Mouse (Mus musculus) limb, embryonic 12.5 days (tissue): ENCODE measurements around the gene Evi5. TPM values are rescaled to one million over a fixed set of nuclear protein-coding genes. Genes with fewer than 3 reads are reported as not detected.

ENCODE experiments used
- ATAC-seq: fragments of 200-750 bp; cut with Nextera tagmentation; 2 replicates; pipeline ENCODE4 v1.8.0; 2017; ENCODE audit warnings: low read depth, moderate TSS enrichment; ENCODE audit not compliant: insufficient number of reproducible peaks, insufficient read depth, low FRiP score, low TSS enrichment
- H3K27ac ChIP-seq: fragments of 300-500 bp; sonication (generic); 2 replicates; pipeline ENCODE4 v1.5.1; 2016; ENCODE audit warnings: mild to moderate bottlenecking, moderate library complexity
- H3K27me3 ChIP-seq: fragments of 300-500 bp; sonication (generic); 2 replicates; pipeline ENCODE4 v1.6.1; 2016; ENCODE audit warnings: mild to moderate bottlenecking, moderate library complexity
- H3K36me3 ChIP-seq: fragments of 300-500 bp; sonication (generic); 2 replicates; pipeline ENCODE4 v1.6.1; 2016; ENCODE audit warnings: mild to moderate bottlenecking, moderate library complexity
- H3K4me1 ChIP-seq: fragments of 300-500 bp; sonication (generic); replicated peaks from 2 replicates; pipeline ENCODE4 v1.6.1; 2016
- H3K4me2 ChIP-seq: fragments of 300-500 bp; sonication (generic); 2 replicates; pipeline ENCODE4 v1.6.1; 2016; ENCODE audit warnings: mild to moderate bottlenecking, moderate library complexity
- H3K4me3 ChIP-seq: fragments of 300-500 bp; sonication (generic); replicated peaks from 2 replicates; pipeline ENCODE4 v1.5.1; 2016; ENCODE audit warnings: mild to moderate bottlenecking
- H3K9ac ChIP-seq: fragments of 300-500 bp; sonication (generic); replicated peaks from 2 replicates; pipeline ENCODE4 v1.6.1; 2016; ENCODE audit warnings: mild to moderate bottlenecking, moderate library complexity
- H3K9me3 ChIP-seq: fragments of 300-500 bp; sonication (generic); 2 replicates; pipeline ENCODE4 v1.6.1; 2016; ENCODE audit warnings: mild to moderate bottlenecking, moderate library complexity
- WGBS: fragments of 180-500 bp; shearing (Covaris S2); methylation state at CpG from one replicate; pipeline ENCODE4 v1.1.7; 2016; 5-methylcytosine and 5-hydroxymethylcytosine counted together
- polyA plus RNA-seq: library from polyadenylated mRNA; unstranded; fragments of >200 nt; fragmentation: Nextera tagmentation; extraction: Ambion mirVana; gene quantifications from 2 replicates; pipeline ENCODE4 v1.2.1, GENCODE M21; 2016

Evi5 gene
- polyA plus RNA-seq, 1 experiment from 2014 or later: 88.4 TPM

- no peaks in the 10 kb centered on the region for H3K9me3 ChIP-seq
- H3K4me1 ChIP-seq: no peaks in the 10 kb centered on the region; the same call in 1 of the 2 replicates
- H3K4me2 ChIP-seq: no peak overlapping the region
- no peak for ATAC-seq
- H3K4me3 ChIP-seq: no peak overlapping the region
- no peak overlapping the region for H3K9ac ChIP-seq
- no peak overlapping the region for H3K27ac ChIP-seq
- 72% methylated on average over 2 of the region's 2 CpGs for WGBS
- 0 out of 2 replicates have a peak, but pooled peaks cover 4% of the 10 kb centered on the region for H3K36me3 ChIP-seq
- no peaks in the 10 kb centered on the region for H3K27me3 ChIP-seq
Measured at GRCm38 (mm10) chr5:107847817-107848216, 27.1 kb downstream of the Evi5 start.

GRCm38 (mm10) chr5:107847349-107847748 is 27.6 kb downstream of the Evi5 start:
- H3K4me2 ChIP-seq: no peak overlapping the region
- H3K36me3 ChIP-seq: 0 out of 2 replicates have a peak, but pooled peaks cover 4% of the 10 kb centered on the region
- ATAC-seq: no peak
- H3K9ac ChIP-seq: no peak overlapping the region
- H3K4me1 ChIP-seq: no peaks in the 10 kb centered on the region; the same call in 1 of the 2 replicates
- WGBS: 87% methylated on average over 5 of the region's 5 CpGs
- H3K27ac ChIP-seq: no peak overlapping the region
- no peaks in the 10 kb centered on the region for H3K27me3 ChIP-seq
- no peak overlapping the region for H3K4me3 ChIP-seq
- no peaks in the 10 kb centered on the region for H3K9me3 ChIP-seq

- no peaks in the 10 kb centered on the region for H3K4me1 ChIP-seq
- ATAC-seq: no peak
- no peaks in the 10 kb centered on the region for H3K9me3 ChIP-seq
- no peak overlapping the region for H3K4me2 ChIP-seq
- peaks cover 18% of the 10 kb centered on the region; the same call in 1 of the 2 replicates for H3K36me3 ChIP-seq
- no peak overlapping the region for H3K27ac ChIP-seq
- no peak overlapping the region for H3K9ac ChIP-seq
- WGBS: 93% methylated on average over 5 of the region's 5 CpGs
- H3K27me3 ChIP-seq: no peaks in the 10 kb centered on the region
- no peak overlapping the region for H3K4me3 ChIP-seq
Measured at GRCm38 (mm10) chr5:107840549-107841238, 34.2 kb downstream of the Evi5 start.

- ATAC-seq: no peak
- WGBS: 73% methylated on average over 3 of the region's 3 CpGs
- Histone ChIP-seq H3K9ac (no peak overlapping the region), H3K36me3 (peaks cover 18% of the 10 kb centered on the region; the same call in 1 of the 2 replicates), H3K4me3 (no peak overlapping the region), H3K4me1 (no peaks in the 10 kb centered on the region), H3K9me3 (no peaks in the 10 kb centered on the region), H3K27me3 (no peaks in the 10 kb centered on the region), H3K4me2 (no peak overlapping the region), H3K27ac (no peak overlapping the region)
Measured at GRCm38 (mm10) chr5:107838891-107839644, 35.8 kb downstream of the Evi5 start.

GRCm38 (mm10) chr5:107834287-107834686 is 40.6 kb downstream of the Evi5 start:
- H3K4me1 ChIP-seq: no peaks in the 10 kb centered on the region
- no peak overlapping the region for H3K9ac ChIP-seq
- WGBS: 87% methylated on average over 1 of the region's 1 CpGs
- H3K27me3 ChIP-seq: no peaks in the 10 kb centered on the region
- no peak overlapping the region for H3K4me3 ChIP-seq
- no peak overlapping the region for H3K27ac ChIP-seq
- H3K9me3 ChIP-seq: peaks cover 13% of the 10 kb centered on the region
- ATAC-seq: no peak
- H3K36me3 ChIP-seq: peaks cover 18% of the 10 kb centered on the region
- no peak overlapping the region for H3K4me2 ChIP-seq

GRCm38 (mm10) chr5:107831351-107831750 is 43.6 kb downstream of the Evi5 start:
- H3K9me3 ChIP-seq: peaks cover 13% of the 10 kb centered on the region
- WGBS: 91% methylated on average over 3 of the region's 3 CpGs

GRCm38 (mm10) chr5:107829998-107830560 is 44.8 kb downstream of the Evi5 start, which contains the start of gene Ube2d2b:
Gene Ube2d2b (plus strand): TSS chr5:107830099.
- H3K27ac ChIP-seq: no peak within 1 kb of the TSS
- no peaks in the 10 kb centered on the region for H3K27me3 ChIP-seq
- H3K9ac ChIP-seq: no peak within 1 kb of the TSS
- ATAC-seq: no peak
- no peak within 1 kb of the TSS for H3K4me2 ChIP-seq
- H3K9me3 ChIP-seq: peaks cover 13% of the 10 kb centered on the region
- H3K36me3 ChIP-seq: peaks cover 14% of the 10 kb centered on the region
- WGBS: 97% methylated on average over 22 of the region's 22 CpGs
- H3K4me3 ChIP-seq: no peak within 1 kb of the TSS
- H3K4me1 ChIP-seq: no peaks in the 10 kb centered on the region

More at GRCm38 (mm10) chr5:107831351-107831750, 43.6 kb downstream of the Evi5 start:
- Histone ChIP-seq H3K4me3 (no peak overlapping the region), H3K4me2 (no peak overlapping the region), H3K27me3 (no peaks in the 10 kb centered on the region), H3K27ac (no peak overlapping the region), H3K9ac (no peak overlapping the region), H3K36me3 (peaks cover 14% of the 10 kb centered on the region), H3K4me1 (no peaks in the 10 kb centered on the region)
- ATAC-seq: no peak

GRCm38 (mm10) chr5:107822521-107822920 is 52.4 kb downstream of the Evi5 start:
- H3K27me3 ChIP-seq: no peaks in the 10 kb centered on the region
- no peak overlapping the region for H3K9ac ChIP-seq
- ATAC-seq: no peak
- H3K4me3 ChIP-seq: no peak overlapping the region
- H3K9me3 ChIP-seq: no peaks in the 10 kb centered on the region
- no peak overlapping the region for H3K27ac ChIP-seq
- H3K4me2 ChIP-seq: no peak overlapping the region
- 87% methylated on average over 1 of the region's 1 CpGs for WGBS
- H3K4me1 ChIP-seq: no peaks in the 10 kb centered on the region
- peaks cover 12% of the 10 kb centered on the region for H3K36me3 ChIP-seq

- Histone ChIP-seq H3K4me2 (no peak overlapping the region), H3K9me3 (no peaks in the 10 kb centered on the region), H3K4me3 (no peak overlapping the region), H3K27ac (no peak overlapping the region), H3K4me1 (no peaks in the 10 kb centered on the region), H3K27me3 (no peaks in the 10 kb centered on the region), H3K9ac (no peak overlapping the region), H3K36me3 (peaks cover 59% of the 10 kb centered on the region)
- 93% methylated on average over 2 of the region's 2 CpGs for WGBS
- ATAC-seq: no peak
Measured at GRCm38 (mm10) chr5:107814651-107815050, 60.3 kb downstream of the Evi5 start.

GRCm38 (mm10) chr5:107807496-107807895 is 67.4 kb downstream of the Evi5 start:
- Histone ChIP-seq H3K4me2 (no peak overlapping the region), H3K4me1 (no peaks in the 10 kb centered on the region), H3K27ac (no peak overlapping the region), H3K36me3 (peaks cover 27% of the 10 kb centered on the region), H3K4me3 (no peak overlapping the region), H3K27me3 (no peaks in the 10 kb centered on the region), H3K9ac (no peak overlapping the region), H3K9me3 (no peaks in the 10 kb centered on the region)
- 76% methylated on average over 4 of the region's 4 CpGs for WGBS
- no peak for ATAC-seq

GRCm38 (mm10) chr5:107802621-107803020 is 72.3 kb downstream of the Evi5 start:
- Histone ChIP-seq H3K27me3 (no peaks in the 10 kb centered on the region), H3K27ac (no peak overlapping the region), H3K4me3 (no peak overlapping the region), H3K4me2 (no peak overlapping the region), H3K9ac (no peak overlapping the region), H3K4me1 (no peaks in the 10 kb centered on the region), H3K9me3 (no peaks in the 10 kb centered on the region), H3K36me3 (peaks cover 19% of the 10 kb centered on the region)
- ATAC-seq: no peak
